ENCODE assay signal across 18 mouse cellular contexts in the genomic region with DNA sequence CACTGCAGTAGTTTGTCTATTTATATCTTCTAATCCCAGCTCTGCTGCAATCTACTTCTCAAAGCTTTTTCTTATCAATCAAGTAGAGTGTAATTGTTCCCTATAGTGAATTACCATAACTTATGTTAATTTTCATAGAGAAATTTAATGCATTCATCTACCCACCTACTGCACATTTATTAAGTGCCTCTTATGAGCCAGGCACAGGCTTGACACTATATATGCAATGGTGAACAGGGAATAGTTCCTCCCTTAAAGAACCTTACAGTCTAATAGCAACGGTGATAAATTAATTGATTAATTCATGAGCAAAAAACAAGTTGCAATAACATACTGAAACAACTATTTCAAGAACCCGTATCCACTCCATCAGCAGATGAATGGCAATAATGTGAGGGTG.
"Had no signal": no experiment of that assay in that cellular context is flagged by ENCODE, and none has a peak within 500 bp of the region (broad histone marks: within the 10 kb centered on the region; RNA-seq: fewer than 3 reads in every experiment).

No protein-coding gene starts in this region.

- H3K9me3 ChIP-seq: midbrain, embryonic 10.5 days; midbrain, embryonic 12.5 days; neural tube, embryonic 12.5 days had no signal

- H3K4me1 ChIP-seq: midbrain, embryonic 10.5 days; midbrain, embryonic 12.5 days; neural tube, embryonic 12.5 days had no signal

- H3K4me3 ChIP-seq: midbrain, embryonic 10.5 days; midbrain, embryonic 12.5 days; myocyte; neural tube, embryonic 12.5 days had no signal

- H3K27ac ChIP-seq: midbrain, embryonic 10.5 days; midbrain, embryonic 12.5 days; neural tube, embryonic 12.5 days had no signal

- H3K4me2 ChIP-seq: lung, embryonic 14.5 days; midbrain, embryonic 12.5 days; neural tube, embryonic 12.5 days had no signal

- DNase-seq: lung, adult 18-20 months; lung, embryonic 14.5 days; lung, postnatal 10 days; lung, postnatal 4 days; midbrain, embryonic 14.5 days; retina, postnatal 1 day; right cerebral cortex, adult 18-20 months; right cerebral cortex, postnatal 25 days; right cerebral cortex, postnatal 4 days; spleen, adult 18-20 months; thymus, adult 18-20 months; thymus, postnatal 14 days; thymus, postnatal 36 days had no signal

- H3K27me3 ChIP-seq: neural tube, embryonic 12.5 days had no signal

- ATAC-seq: midbrain, embryonic 16.5 days had no signal

- H3K36me3 ChIP-seq: midbrain, embryonic 10.5 days; midbrain, embryonic 12.5 days; neural tube, embryonic 12.5 days had no signal

- H3K9ac ChIP-seq: lung, embryonic 14.5 days; midbrain, embryonic 12.5 days; neural tube, embryonic 12.5 days had no signal
